Mouse (Mus musculus) cerebellum, postnatal 36 days (tissue): ENCODE data around the gene H6pd.
A peak's percentile ranks its signal among the peaks of the same experiment; 100 is the strongest.

Experiments used
- DNase-seq, 2 experiments: peaks; one replicate each; pipeline ENCODE4 v3.0.0; 2021 to 2022; ENCODE audit warnings: mixed read lengths in 2 of 2

Gene H6pd

GRCm38 (mm10) chr4:149998786-149999509 lies 9.9 kb downstream of the H6pd start:
- peak; percentile 48 to 53 for DNase-seq

DNA sequence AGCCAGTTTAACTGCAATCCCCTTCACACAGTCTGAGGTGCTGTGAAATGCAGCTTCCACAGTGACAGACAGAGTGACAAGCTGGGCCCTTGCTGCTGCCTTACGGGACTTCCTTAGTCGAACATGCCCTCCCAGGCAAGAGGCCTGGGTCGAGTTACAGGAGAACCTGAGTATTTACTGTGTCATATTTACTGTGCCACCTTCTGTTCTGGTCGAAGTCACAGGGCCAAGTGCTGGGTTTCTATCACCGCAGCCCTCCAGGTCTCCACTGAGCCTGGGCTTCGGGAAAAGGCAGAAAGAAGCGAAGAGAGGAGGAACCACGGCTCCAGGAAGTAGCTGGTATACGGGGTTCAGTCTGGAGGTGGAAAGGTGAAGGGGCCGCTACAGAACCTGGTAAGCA lies 10.8 kb downstream of the H6pd start:
- DNase-seq, result no peak

- DNase-seq, result peak in 1 of 2 experiments; percentile 20
These were observed 12.4 kb downstream of the H6pd start for GRCm38 (mm10) chr4:149996440-149996839.

DNA sequence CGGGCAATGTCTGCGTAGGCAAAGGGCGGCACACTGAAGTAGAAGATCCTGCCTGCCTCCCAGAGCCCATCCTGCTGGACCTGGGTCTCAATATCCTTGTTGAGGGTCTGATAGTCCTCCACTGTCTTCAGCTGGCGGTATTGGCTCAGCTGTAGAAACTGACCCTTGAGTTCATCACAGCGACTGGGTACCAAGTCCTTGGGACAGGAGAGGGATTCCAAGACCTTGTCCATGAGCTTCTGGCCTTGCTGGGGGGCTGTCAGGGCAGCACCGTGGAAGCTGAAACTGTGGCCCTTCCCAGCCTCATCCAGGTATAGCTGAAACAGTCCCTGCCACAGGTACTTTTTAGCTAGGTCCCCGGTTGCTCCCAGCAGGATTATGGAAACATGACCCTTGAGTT lies 12.9 kb downstream of the H6pd start:
- DNase-seq, result no peak

DNA sequence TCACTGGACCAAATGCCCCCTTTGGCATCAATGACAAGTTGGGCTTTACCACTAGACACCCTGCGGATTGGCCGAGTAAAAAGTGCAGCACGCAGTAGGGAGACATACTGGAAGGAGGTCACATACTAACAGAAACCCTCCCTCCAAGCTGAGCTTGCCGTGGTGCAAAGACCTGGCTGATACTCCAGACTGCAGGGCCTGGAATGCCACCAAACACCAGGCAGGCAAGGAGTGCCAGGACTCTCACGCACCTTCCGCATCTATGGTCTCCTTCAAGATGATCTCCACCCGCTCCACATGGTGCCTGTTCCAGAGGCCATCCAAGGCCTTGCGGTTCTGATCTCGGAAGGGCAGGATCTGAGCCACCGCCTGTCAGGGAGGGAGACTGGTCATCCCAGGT lies 14.6 kb downstream of the H6pd start:
- no peak for DNase-seq

DNA sequence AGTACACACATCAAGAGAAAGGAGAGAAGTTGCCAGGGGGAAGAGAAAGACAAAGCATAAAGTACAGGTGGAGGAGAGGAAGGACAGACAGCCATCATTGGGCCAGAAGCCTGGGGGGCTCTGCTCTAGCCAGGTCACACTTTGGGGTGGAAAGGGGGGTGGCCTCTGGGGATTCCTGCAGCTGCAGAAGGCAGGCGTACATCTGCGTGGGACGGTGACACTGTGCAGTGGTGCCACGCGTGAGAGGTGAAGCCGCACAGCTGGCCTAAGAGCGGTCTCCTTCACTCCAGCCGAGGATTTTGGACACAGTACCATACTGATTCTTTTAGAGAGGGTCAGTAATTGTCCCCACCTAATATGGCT lies 16.2 kb downstream of the H6pd start:
- DNase-seq, result no peak

DNA sequence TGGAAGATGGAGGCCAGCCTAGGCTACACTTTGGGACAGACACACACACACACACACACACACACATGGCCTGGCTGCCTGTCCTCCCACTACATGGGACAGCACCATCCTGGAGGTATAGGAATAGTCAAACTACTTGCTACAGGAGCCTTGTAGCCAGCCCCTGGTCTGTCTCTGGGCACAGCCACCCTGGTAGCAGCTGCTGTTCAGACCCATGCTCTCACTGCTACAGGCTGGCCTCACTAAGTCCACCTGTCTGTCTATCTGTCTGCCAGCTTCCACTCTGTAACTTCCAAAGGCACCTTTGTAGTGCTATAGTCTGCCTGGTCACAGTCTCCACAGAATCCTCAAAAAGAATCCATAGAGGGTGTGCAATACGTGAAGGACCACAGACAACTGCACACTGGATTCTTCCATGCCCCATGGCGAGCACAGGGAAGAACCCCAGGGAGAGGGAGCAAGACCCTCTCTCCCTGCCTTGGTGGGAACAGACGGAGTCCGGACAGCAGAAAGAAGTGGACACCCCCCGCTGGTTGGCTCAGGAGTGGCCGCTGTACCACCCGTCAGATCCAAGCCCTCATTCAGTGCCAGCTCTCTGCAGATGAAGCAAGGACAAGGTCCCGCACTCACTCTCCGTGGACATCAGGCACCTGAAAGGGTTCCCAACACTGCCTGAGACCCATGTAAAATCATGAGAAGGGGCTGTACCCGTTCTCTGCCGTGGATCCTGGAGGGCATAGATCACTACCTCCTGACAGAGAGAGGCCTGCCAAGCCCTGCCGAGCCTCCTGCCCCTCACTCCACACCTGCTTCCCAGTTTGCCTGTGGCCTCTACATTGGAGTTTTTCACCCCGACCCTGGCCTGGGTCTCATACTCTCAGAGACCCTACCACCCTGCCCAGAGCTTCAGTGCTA lies 16.8 kb downstream of the H6pd start:
- DNase-seq, result no peak

DNA sequence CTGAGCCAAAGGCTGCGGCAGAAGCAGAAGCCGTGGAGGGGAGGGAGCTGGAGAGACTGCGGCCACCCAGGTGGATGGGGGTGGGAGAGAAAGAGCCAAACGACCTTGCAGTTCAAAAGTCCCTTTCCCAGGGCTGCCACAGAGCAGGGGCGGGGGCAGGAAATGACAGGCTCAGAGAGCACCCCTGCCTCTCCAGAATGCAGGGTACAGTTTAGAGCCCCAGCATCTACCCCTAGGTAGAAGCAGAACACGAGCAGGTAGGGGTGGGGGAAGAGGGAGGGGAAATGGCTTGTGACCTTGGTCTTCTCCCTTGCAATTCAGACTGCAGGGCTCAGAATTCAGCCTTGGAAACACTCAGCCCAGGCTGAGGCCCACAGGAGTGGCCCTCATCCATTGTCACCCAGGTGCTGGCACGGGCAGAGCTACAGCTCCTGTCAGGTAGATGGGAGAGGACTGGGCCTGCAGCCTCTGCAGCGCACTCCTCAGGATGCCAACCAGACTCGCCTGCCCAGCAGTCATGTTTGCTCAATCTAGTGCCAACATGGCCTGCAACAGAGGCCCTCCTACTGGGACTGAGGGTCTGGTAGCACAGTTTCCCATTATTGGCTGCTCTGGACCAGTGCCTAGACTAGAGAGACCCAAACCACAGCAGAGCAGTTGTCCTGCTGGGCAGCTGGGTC lies 17.7 kb downstream of the H6pd start:
- DNase-seq, result peak; percentile 44 to 45

DNA sequence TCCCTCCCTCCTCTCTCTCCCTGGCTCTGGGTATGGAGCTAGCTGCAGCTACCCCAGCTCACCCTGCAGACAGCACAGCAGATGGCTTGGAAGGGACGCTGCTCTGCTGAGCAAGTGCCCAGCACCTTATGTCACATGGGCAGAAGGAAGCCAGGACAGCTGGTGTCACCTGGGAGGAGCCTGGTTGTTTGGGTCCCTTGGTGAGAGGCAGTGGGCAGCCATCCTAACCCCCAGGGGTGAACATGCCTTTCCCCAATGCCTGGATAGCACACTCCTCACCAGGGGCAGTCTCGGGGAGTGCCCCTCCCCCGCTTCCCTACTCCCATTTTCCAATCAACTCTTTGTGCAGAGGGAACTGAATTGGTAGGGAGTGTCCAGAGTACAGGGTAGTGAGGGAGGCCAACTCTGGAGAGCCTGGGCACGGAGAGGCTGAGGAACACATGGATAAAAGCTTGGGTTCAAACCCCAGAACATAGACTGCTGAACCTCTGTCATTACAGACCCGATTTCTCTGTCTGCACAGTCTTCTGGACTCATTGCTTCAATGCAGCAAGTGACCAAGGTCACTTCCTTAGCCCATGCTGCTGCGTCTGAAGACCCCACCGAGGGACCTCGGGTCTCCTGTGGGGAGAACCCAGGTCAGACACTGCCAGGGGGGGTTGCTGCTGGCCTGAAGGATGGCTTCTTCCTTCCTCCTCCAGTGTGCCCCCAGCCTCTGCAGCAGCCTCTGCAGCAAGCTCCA lies 18.4 kb downstream of the H6pd start:
- peak; percentile 89 for DNase-seq

- peak; percentile 89 to 95 for DNase-seq
These were observed 19.8 kb downstream of the H6pd start for GRCm38 (mm10) chr4:149988931-149989556.

DNA sequence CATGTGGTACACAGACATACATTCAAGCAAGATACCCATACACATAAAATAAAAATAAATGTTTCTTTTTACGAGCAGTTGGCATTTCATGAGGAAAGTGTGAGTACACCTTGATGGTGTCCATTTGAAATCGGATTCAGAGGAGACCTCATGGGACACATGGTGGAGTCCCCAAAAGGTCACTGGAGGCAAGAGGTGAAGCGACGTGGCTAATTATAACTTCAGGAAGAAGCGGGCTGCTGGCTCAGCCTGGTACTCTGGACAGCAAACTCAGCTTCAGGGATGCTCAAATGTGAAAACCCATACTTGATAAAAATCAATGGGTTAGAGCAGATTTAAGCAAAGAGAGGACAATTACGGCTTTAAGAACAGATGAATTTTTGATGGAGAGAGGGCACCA lies 20.5 kb downstream of the H6pd start:
- no peak for DNase-seq

- DNase-seq, result no peak
These were observed 22.0 kb downstream of the H6pd start for GRCm38 (mm10) chr4:149986671-149987417.

DNA sequence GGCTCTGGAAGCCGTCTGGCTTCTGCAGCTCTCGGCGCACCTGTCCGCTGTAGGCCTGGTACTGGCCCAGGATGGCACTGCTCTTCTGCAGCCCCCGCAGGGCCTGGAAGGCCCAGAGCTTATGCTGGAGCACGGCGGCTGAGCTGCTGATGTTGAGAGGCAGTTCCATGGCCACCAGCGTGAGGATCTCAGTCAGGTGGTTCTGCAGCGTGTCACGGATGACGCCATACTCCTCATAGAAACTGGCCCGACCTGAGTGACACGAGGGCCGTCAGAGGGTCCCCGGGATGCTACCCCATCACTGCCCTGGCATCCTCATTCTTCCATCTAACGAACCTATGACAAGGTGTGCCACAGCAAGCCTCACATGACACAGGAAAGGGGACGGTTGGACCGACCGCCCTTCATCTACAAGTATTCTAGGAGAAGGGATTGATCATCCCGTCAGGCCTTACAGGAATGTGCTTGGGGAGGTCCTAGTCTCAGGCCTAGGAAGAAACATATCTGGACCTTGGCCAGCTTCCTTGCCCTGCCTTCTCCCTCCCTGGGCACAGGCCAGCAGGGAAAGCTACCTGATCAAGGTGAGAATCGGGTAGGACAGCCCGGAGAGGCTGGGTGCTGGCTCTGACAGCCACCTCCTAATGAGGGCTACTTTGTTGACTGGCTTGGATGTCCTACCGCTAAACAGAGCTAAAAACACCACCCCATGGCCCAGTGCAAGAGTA lies 24.7 kb downstream of the H6pd start:
- DNase-seq, result no peak

GRCm38 (mm10) chr4:149982154-149982553 lies 26.7 kb downstream of the H6pd start:
- no peak for DNase-seq

- DNase-seq, result peak; percentile 91 to 94
These were observed 29.0 kb downstream of the H6pd start for GRCm38 (mm10) chr4:149979819-149980308.

- DNase-seq, result no peak
These were observed 30.0 kb downstream of the H6pd start for GRCm38 (mm10) chr4:149978820-149979219.

- DNase-seq, result no peak
These were observed 30.9 kb downstream of the H6pd start for GRCm38 (mm10) chr4:149977801-149978544.

DNA sequence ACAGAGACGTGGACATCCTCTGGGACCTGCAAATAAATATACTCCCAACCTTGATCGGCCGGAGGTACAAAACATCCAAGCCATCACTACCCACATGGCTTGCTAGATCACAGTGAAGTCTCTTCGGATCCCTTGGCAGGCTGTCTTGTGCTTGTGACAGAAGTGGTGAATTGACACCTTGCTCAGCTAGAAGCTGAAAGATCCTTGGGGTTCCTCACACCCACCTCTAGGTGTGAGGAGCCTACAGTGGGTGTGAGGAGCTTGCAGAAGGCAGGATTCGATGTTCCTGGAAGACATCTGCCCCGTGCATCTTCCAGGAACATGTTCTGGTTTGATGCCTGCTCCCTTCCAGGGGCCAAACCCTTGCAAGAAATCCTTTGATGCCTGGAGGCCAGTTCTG lies 31.6 kb downstream of the H6pd start:
- DNase-seq, result no peak

GRCm38 (mm10) chr4:149975730-149976254 lies 33.0 kb downstream of the H6pd start:
- no peak for DNase-seq

DNA sequence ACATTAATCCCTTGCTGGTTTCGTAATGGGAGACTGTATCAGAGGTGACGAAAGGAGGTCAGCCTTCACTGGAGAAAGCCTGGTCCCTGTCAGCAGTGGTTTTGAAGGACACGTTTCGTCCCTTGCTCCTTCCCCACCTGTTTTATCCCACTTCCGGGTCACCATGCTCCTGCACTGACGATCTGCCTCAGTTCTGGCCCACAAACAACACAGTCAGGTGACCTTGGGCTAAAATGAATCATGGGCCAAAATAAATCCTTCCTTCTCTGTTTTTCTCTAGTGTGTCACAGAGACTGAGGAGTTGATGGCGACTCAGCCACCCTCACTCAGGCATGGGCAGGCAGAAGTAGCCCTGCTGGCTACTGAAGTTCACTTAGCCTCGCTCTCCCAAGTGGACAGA lies 33.5 kb downstream of the H6pd start:
- DNase-seq, result no peak
